Comparison of ENCODE assay signal across 24 mouse cellular contexts in the genomic region with DNA sequence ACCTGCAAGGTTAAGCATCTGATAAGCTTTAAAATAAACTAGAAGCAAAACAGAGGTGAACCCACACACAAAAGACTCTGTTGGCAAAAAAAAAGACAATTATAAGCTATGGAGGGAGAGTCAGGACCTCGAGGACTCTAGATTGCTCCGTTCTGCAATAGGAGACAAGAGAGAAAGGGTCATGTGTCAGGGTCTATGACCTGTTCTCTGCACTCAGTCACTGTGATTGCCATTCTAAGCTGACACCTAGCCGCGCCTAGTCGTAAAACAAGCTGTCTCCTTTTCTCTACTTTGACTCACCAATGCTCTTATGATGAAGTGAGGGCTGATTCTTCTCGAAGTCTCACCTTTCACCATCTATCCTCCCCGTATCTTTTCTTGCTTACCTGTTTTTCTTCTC.
"Had no signal": no experiment of that assay in that cellular context is flagged by ENCODE, and none has a peak within 500 bp of the region (broad histone marks: within the 10 kb centered on the region; RNA-seq: fewer than 3 reads in every experiment).

No protein-coding gene starts in this region.

- H3K27ac ChIP-seq: heart, embryonic 10.5 days; hindbrain, embryonic 10.5 days; hindbrain, embryonic 12.5 days; hindbrain, embryonic 14.5 days; kidney, embryonic 15.5 days; kidney, postnatal 0 days; limb, embryonic 13.5 days; limb, embryonic 15.5 days; liver, embryonic 12.5 days had no signal

- H3K27me3 ChIP-seq: kidney, embryonic 15.5 days; limb, embryonic 13.5 days; limb, embryonic 15.5 days had no signal

- H3K9me3 ChIP-seq: heart, embryonic 10.5 days; heart, embryonic 12.5 days; hindbrain, embryonic 10.5 days; hindbrain, embryonic 12.5 days; kidney, embryonic 15.5 days; limb, embryonic 13.5 days; limb, embryonic 15.5 days; liver, embryonic 12.5 days had no signal

- H3K36me3 ChIP-seq: heart, embryonic 10.5 days; heart, embryonic 12.5 days; hindbrain, embryonic 10.5 days; hindbrain, embryonic 12.5 days; kidney, embryonic 15.5 days; limb, embryonic 13.5 days; limb, embryonic 15.5 days; liver, embryonic 12.5 days had no signal

- H3K4me2 ChIP-seq: heart, embryonic 12.5 days; hindbrain, embryonic 12.5 days; hindbrain, embryonic 14.5 days; kidney, embryonic 15.5 days; limb, embryonic 13.5 days; limb, embryonic 15.5 days; liver, embryonic 12.5 days had no signal

- H3K4me3 ChIP-seq: heart, embryonic 10.5 days; heart, embryonic 12.5 days; hindbrain, embryonic 10.5 days; hindbrain, embryonic 12.5 days; kidney, embryonic 15.5 days; limb, embryonic 13.5 days; limb, embryonic 15.5 days; liver, embryonic 12.5 days had no signal

- ATAC-seq: forebrain, postnatal 0 days; hindbrain, embryonic 16.5 days; inflammation-experienced regulatory T-cells, adult 6 months; liver, embryonic 12.5 days had no signal

- DNase-seq: forebrain, postnatal 0 days; gastrocnemius, postnatal 25 days; heart, postnatal 10 days; heart, postnatal 4 days; kidney, adult 11 months; kidney, adult 2 months; kidney, adult 9 months; kidney, postnatal 14 days; kidney, postnatal 36 days; layer of hippocampus, adult 9-11 months; layer of hippocampus, postnatal 36 days; left cerebral cortex, postnatal 4 days had no signal

- H3K9ac ChIP-seq: forebrain, postnatal 0 days; heart, embryonic 12.5 days; hindbrain, embryonic 12.5 days; hindbrain, embryonic 14.5 days; kidney, embryonic 15.5 days; limb, embryonic 13.5 days; limb, embryonic 15.5 days; liver, embryonic 12.5 days had no signal

- H3K4me1 ChIP-seq: limb, embryonic 13.5 days; liver, embryonic 12.5 days had no signal
